Mouse (Mus musculus) T-helper 17 cell (primary cell): ENCODE results near the gene Serping1.
"Not testable (repeated sequence)": the region's sequence is repeated elsewhere in the genome, so short reads cannot be mapped to it uniquely, and the experiment has no call there.

Experiments
- in situ Hi-C, 2 experiments: fragments of 300-600 bp; cut with MboI, MseI; formaldehyde crosslinking; loops; 1 replicate in 1 of 2; 2 replicates in 1 of 2; pipeline ENCODE4 v1.15.1; 2025; ENCODE audit warnings: high pct_unique_total_duplicates in 2 of 2

The Serping1 gene

GRCm38 (mm10) chr2:84740608-84741333 lies 34.5 kb downstream of the Serping1 start:
- in situ Hi-C loops = loop anchor here in 1 of 2 experiments (5.0 kb wide), 1 partner anchor 62 kb away; no protein-coding TSS in a partner anchor

- in situ Hi-C loops = loop anchor here in 1 of 2 experiments (5.0 kb wide), 1 partner anchor 299 kb away; the partner anchor contains the start of genes P2rx3 and Ssrp1
Observed at GRCm38 (mm10) chr2:84738271-84738911, 36.9 kb downstream of the Serping1 start.

DNA sequence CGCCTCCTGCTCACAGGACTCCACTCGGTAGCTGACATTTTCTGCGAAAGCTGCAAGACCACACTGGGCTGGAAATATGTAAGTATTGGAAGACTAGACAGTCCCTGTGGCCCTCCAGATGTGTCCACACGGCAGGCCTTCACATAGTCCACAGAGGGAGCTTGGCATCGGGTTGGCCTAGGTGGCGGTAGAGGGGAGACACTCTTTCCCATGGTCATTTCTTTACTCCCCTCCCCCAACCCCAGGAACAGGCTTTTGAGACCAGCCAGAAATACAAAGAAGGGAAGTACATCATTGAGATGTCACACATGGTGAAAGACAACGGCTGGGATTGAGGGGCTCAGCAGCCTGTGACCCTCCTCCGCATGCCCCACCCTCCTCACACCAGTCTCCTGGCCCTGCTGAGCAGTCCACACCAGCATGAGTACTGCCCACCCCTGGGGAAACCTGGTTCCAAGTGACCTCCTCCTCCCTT lies 37.8 kb downstream of the Serping1 start:
- in situ Hi-C loops = loop anchor here in 1 of 2 experiments (5.0 kb wide), 1 partner anchor 300 kb away; the partner anchor contains the start of genes P2rx3 and Ssrp1

DNA sequence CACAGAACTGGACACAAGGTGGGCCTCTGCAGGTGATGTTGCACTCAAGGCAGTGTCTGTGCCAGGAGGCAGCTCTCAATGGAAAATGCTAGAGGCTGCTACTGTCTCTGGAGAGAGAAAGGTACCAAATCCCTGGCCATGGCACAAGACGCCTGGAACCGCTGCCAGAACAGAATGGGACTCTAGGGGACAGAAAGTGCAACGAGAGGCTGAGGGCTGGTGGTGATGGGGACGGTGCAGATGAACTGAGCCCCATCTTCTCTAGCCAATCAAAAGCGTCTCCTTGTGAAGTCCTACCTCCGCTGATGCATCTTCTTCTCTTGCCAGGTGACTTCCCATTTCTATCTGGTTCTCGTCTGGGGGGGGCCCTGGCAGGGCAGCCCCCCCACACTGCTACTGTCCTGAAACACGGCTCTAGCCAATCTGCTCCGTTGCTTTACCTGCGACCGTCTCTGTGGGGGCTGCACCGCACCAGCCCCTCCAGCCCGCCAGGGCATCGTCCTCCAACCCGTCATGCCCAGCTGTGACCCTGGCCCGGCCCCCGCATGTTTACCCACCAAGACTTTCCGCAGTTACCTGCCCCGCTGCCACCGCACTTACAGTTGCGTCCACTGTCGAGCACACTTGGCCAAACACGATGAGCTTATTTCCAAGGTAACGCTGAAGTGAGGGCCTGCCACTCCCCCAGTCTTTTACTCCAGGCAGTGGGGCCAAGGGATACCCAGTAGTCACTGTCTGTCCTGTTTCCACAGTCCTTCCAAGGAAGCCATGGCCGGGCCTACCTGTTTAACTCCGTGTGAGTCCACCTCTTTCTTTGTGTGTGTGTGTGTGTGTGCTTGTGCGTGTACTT lies 38.7 kb downstream of the Serping1 start:
- in situ Hi-C loops = loop anchor here in 1 of 2 experiments (5.0 kb wide), 1 partner anchor 301 kb away; the partner anchor contains the start of genes P2rx3 and Ssrp1

DNA sequence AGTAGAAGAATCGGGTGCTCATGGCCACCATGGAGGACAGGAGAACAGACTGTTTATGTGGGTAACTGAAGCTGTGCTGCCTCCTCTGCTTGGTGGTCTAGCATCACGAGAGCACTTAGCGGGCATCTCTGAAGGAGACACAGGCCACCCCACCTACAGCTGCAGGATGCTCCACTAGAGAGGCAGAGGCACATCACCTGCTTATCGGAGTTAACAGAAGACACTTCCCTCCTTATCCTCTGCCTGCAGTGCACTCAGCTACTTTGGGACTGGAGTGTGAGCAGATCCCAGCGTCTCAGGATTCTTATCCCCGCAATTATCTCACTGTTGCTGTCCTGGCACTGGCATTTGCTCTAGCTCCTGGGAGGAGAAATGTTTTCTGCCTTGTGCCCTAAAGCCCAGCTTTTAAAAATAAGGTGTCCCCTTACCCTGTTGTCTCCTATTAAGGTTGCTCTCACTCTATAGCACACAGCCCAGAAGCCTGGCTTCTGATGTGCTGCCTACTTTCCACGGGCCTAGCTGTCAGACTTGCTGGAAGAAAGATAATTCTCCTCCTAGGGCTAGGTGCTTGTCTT lies 39.8 kb downstream of the Serping1 start:
- in situ Hi-C loops = loop anchor here in 1 of 2 experiments (5.0 kb wide), 1 partner anchor 302 kb away; the partner anchor contains the start of genes P2rx3 and Ssrp1

GRCm38 (mm10) chr2:84734919-84735318 lies 40.3 kb downstream of the Serping1 start:
- in situ Hi-C loops = loop anchor here in 1 of 2 experiments (5.0 kb wide), 1 partner anchor 302 kb away; the partner anchor contains the start of genes P2rx3 and Ssrp1

DNA sequence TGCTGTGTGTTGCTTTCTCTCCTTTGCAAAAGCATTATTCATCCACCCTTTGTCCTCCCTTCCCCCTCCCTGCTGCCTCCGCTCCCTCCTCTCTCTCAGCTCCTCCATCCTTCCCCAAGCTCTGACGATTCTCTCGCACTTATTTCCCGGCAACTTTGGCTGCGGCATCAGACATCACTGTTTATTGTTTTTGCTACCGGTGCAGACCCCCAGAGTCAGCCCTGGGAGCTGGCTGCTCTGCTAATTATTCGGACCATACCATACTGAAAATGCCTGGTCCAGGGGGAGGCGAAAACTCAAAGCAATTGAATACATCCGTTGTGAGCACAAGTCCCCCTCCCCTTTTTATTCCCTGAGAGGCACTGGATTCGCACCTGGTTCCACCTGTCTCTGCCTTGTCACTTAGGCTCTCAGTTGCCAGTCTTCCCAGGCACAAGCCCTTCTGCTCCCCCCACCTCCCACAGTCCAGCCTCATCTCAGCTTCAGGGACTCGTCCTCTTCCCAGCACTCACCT lies 40.8 kb downstream of the Serping1 start:
- in situ Hi-C loops = no loop called here

- in situ Hi-C loops = no loop called here
Observed at GRCm38 (mm10) chr2:84733579-84734300, 41.5 kb downstream of the Serping1 start, which contains the start of gene Ypel4. Gene Ypel4, plus strand, starts transcription at chr2:84734058.

DNA sequence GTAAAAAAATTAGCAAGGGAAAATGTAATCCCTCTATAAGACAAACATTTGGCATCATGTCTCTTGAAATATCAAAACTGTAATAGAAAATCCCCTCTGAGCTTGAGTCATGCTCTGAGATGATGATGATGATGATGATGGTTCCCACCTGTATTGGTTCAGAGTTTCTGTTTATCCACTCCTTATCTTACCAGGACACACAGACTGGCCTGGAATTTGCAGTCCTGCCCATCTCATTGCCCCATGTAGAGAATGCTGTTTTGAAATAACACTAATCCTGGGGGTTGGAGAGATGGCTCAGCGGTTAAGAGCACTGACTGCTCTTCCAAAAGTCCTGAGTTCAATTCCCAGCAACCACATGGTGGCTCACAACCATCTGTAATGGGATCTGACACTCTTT lies 42.9 kb downstream of the Serping1 start:
- in situ Hi-C loops = no loop called here

GRCm38 (mm10) chr2:84731206-84731605 lies 44.0 kb downstream of the Serping1 start:
- in situ Hi-C loops = no loop called here

DNA sequence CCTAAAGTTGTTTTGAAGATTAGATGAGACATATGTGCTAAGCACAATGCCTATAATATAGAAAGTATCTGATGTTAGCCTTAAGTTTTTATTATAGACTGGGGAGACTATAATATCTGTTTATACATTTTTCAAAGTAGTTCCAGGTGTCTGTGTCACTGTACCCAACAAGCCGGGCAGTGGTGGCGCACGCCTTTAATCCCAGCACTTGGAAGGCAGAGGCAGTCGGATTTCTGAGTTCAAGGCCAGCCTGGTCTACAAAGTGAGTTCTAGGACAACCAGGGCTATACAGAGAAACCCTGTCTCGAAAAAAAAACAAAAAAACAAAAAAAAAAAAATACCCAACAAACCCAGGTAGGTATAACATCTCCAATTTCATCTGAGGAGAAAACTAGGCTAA lies 47.1 kb downstream of the Serping1 start:
- in situ Hi-C loops = not testable (repeated sequence)

- in situ Hi-C loops = no loop called here
Observed at GRCm38 (mm10) chr2:84727172-84727858, 47.9 kb downstream of the Serping1 start, which contains the start of gene Clp1. Gene Clp1, minus strand, starts transcription at chr2:84727350.

DNA sequence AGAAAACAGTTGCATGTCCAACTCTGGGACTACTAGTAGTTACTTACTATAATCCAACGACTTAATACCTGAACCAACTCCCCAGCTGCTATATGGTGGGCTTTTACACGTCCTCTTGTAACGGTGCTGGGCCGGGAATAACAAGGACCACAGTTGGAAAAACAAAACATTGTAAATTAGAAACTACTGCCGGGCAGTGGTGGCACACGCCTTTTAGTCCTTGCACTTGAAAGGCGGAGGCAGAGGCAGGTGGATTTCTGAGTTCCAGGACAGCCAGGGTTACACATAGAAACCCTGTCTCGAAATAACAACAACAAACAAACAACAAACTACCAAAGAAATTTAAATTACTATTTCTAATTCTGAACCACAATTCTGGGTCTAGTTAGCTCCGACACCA lies 48.5 kb downstream of the Serping1 start:
- in situ Hi-C loops = no loop called here

DNA sequence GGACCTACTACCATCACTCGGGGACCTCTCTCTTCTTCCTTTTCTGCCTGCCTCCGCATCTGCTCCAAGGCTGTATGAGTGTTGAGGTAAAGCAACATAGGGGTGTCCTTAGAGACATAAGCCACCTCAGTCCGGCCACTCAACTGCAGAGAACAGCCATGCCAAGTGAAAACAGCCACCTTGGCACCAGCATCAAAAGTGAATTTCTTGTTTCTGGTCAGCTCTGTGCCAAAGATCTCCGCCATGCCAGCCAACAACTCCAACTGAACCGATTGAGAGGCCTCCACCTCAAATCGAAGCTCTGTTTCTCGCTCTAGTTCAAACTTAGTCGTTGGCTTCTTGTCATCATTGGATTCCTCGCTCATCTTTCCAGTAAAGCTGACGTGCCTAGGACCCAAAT lies 49.5 kb downstream of the Serping1 start:
- in situ Hi-C loops = no loop called here

DNA sequence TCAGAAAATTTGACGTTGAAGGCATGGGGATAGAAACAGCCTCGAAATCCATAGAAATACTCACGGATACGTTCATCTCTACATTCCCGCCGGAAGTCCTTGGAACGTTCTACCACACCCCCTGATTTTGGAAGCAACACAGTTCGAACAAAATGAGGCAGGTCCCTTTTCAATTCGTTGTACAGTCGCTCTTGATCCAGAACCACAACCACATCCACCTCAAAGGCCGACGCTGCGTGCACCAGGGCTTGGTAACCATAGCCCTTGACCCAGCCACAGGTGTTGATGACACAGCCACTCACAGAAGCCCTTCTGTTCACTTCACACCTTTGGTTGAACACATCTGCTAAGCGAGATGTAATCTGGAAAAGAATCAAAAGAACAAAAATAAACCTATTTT lies 51.4 kb downstream of the Serping1 start:
- in situ Hi-C loops = no loop called here

DNA sequence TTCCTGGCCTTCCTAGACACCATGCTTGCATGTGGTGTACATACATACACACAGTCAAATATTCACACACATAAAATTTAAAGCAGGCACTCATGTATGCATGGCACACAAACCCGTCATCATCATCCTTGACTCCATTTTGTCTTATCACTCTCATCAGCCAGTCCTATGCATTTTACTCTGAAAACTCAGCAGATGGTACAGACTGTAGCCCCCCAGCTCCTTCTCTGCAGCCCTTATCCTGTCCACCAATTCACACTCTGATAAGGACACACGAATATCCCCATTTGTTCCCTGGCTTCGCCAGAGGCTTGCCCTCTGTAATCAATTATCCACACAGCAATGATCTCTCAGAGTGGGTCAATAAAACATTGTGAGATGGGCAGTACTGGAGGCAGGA lies 54.1 kb downstream of the Serping1 start:
- in situ Hi-C loops = no loop called here

DNA sequence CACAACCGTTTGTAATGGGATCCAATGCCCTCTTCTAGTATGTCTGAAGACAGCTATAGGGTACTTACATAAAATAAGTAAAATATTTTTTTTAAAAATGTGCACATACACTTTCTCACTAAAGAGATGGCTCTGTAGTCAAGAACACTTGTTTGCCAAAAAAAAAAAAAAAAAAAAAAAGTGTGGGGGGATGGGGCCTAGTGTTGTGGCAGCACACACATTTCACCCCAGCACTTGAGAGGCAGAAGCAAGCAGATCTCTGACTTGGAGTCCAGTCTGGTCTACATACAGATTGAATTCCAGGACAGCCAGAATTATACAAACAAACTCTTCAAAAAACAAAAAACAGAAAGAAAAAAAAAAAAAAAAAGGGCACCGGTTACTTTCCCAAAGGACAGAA lies 54.5 kb downstream of the Serping1 start:
- in situ Hi-C loops = no loop called here

GRCm38 (mm10) chr2:84717357-84717756 lies 57.9 kb downstream of the Serping1 start:
- in situ Hi-C loops = no loop called here
